Mouse (Mus musculus): Measurements from ENCODE around the gene Coro2a.
A peak's percentile ranks its signal among the peaks of the same experiment; 100 is the strongest.

The Coro2a gene

DNA sequence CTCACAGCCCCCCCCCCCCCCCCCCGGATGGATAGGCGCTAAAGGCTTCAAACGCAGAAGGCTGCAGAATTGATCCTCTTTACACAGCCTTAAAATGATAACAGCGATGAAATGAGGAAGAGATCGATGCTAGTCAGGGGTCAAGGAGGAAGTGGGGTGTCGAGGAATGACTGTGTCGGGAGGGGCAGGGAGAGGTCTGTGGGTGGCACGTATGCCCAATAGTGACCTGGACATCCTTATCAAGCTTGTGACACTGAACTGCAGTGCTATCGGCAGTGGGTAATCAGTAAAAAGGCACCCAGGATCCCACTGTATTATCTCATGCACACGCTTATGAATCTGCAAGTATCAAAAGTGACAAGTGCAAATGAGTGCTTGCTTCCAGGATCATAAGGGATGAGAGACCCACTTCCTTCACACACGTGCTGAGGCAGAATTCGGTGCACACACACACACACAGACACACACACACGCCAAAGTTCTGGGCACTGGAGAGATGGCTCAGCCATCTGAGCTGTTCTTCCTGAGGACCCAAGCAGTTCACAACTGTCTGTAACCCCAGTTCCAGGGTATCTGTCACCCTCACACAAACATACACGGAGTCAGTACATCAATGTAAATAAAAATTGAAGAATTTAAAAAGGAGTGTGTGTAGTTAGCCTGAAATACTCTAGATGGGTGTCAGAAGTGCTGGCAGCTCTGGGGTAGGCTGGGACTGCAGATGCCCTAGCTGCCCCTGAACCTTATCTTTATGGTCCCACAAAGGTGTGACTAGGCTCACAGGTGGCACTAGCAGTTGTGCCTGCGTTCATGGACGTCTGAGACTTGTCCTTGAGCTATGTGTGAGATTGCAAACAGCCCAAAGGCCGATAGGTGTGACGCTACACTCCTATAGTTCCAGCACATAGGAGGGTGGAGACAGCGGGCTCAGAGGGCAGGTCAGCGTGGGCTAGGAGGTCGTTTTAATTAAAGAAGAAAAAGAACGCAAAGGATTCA is 43.0 kb downstream of the Coro2a start:
- DNase-seq (ENCODE audit: low spot score): no peak

DNA sequence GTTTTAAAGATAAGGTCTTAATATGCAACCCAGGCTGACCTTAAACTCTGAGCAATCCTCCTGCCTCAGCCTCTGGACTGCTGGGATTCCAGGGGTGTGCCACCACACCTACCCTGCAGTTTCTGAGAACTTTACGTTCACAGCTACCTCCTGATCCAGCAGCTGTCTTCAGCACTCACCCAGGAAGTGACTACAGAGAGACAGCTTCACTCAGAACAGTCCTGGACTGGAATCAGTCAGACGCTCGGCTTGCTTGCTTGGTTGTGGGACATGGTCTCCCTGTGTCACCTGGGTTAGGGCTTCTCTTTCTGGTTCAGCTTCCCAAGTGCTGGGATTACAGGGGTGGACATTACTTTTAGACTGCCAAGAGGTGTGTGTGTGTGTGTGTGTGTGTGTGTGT is 45.1 kb downstream of the Coro2a start:
- no peak for DNase-seq (ENCODE audit: low spot score)

DNA sequence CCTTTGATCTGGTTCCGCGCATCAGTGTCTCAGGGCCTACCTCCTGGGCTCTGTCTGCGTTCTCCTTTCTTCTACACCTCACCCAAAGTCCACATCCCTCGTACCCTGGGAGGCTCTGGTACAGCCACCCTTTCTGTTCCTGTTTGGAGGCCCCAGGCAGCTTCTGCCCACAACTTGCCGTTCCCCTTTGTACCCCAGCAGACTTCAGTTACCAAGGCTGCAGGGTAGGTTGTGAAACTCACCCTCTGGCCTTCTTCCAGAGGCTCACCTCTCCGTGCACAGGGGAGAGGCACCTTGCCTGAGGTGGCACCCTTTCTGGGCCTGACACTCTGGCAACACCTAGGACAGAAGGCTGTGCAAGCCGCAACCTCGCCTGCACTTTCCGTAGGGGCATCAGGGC is 46.2 kb downstream of the Coro2a start:
- no peak for DNase-seq (ENCODE audit: low spot score)

DNA sequence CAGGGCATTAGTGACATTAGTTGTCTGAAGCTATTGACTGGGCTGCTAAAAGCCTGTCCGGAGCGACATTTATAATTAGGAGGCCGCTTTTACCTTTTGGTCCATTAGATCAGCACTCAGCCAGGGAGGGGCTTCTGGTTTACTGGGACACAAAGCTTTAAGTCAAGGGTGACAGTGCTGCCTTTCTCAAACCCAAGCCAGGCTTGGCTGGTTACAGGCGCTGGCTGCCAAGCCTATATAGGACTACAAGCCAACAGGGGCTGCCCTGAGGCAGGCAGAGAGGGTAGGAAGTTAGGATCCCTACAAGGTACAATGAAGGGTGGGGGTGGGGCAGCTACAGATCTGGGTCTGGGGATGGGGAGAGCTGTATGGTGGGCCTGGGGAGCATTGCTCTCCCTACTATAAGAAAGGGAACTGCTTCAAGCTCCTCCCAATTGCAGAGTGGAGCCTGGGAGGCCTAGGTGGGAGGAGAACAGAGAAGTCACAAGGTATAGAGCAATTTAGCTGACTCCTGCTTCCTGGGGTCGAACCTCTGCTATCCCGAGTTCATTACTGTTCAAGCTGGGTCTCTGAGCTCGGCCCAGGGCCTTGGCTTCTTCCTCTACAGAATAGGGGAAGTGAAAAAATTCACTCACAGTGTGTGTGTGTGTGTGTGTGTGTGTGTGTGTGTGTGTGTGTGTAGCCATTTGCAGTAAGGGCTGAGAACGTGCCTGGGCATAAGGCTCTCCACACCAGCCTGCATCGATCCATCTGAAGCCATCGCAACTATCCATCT is 47.5 kb downstream of the Coro2a start:
- DNase-seq (ENCODE audit: low spot score): peak; percentile 40

DNA sequence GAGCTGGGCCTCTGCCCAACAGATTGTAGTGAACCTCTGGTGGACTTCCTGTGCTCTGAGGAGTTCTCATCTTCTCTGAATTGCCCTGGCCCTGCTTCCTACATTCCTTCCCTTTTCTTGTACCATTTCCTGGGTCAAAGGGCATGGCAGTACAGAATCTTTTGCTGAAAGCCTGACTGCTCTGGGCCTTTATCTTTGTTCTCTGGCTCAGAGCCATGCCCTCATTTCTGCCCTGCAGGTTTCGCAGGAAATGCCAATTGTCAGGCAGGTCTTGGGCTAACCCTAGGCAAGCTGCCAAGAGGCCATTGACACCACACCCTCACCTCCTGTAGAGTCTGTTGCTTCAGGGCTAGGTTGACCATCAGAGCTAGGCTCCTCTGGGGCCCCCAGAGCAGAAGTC is 48.1 kb downstream of the Coro2a start:
- DNase-seq (ENCODE audit: low spot score): no peak

DNA sequence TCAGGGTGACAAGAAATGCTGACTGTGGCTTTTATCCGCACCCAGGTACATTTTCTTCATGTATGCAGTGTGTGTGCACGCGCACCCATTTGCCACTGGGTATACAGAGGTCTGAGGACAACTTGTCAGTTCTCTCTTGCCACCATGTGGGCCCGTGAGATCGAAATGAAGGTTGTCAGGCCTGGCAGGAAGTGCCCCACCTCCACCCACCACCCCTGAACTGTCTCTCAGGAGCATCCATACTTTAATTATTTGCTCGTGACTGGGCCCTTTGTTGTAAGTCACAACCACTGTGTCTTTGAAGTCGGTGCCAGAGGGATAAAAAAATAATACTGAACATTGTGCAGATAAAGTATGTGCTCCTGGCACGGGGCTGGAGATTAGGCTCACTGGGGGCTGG is 51.6 kb downstream of the Coro2a start:
- DNase-seq (ENCODE audit: low spot score): no peak

DNA sequence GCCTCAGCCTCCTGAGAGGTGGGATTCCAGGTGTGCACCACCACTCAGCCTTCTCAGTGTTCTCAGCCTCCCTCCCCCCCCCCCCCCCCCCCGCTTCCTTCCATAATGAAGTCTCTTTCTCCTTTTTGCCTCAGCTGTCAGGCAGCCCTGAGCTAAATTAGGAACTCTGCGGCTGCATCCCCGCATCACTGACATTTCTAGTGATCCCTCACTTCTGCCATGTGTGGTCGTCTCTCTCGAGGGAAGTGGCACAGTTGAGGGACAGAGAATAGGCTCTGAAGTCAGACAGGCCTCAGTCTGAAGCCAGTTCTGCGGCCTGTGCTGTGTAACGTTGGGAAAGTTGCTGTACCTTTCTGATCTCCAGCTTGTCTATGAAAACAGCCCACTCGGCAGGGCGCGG is 52.0 kb downstream of the Coro2a start:
- no peak for DNase-seq (ENCODE audit: low spot score)

DNA sequence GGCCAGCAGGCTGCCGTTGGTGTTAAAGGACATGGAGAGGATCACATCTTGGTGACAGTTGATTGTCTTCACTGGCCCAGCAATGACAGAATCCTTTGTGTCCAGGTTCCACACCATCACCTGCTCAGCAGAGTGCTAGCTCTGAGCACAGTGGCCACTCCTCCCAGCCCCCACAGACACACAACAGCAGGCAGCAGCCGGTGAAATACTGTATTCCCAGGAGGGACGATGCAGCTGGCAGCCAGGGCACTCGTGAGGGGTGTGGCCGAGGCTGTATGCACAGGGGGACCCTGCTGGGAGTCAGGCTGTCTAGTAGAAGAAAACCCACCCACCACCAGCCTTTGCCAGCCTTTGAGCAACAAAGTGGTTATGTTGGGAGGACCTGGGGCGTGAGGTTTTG is 55.3 kb downstream of the Coro2a start:
- DNase-seq (ENCODE audit: low spot score): no peak

DNA sequence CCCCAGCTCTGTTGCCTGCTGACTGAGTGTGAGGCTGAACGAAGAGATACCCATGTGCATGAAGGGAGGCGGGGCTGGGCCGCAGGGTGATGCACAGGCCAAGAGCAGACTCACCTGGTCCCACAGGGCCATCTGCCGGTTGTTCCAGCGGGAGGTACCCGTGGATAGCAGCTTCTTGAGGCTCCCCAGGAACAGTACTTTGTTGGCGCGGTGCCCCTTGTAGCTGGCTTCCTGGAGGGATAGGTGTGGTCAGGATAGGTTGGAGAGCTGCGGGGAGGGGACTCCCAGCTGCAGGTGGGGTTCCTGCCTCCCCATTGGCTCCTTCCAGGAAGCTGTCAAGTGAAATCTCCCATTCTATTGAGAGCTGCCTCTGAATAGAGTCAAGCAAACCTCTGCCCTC is 56.5 kb downstream of the Coro2a start:
- DNase-seq (ENCODE audit: low spot score): no peak

DNA sequence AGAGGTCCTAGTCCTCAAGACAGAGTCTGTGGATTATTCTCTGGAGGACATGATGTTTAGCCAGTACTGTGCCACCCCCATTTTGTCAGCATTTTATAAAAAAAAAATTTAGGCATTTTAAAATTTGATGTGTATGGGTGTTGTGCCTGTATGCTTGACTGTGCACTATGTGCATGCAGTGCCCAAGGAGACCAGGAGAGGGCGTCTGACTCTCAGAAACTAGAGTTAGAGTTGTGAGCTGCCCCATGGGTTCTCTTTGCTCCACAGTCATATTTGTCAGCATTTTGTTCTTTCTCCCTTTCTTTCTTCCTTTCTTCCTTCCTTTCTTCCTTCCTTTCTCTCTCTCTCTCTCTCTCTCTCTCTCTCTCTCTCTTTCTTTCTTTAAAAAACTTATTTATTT is 57.7 kb downstream of the Coro2a start:
- no peak for DNase-seq (ENCODE audit: low spot score)

DNA sequence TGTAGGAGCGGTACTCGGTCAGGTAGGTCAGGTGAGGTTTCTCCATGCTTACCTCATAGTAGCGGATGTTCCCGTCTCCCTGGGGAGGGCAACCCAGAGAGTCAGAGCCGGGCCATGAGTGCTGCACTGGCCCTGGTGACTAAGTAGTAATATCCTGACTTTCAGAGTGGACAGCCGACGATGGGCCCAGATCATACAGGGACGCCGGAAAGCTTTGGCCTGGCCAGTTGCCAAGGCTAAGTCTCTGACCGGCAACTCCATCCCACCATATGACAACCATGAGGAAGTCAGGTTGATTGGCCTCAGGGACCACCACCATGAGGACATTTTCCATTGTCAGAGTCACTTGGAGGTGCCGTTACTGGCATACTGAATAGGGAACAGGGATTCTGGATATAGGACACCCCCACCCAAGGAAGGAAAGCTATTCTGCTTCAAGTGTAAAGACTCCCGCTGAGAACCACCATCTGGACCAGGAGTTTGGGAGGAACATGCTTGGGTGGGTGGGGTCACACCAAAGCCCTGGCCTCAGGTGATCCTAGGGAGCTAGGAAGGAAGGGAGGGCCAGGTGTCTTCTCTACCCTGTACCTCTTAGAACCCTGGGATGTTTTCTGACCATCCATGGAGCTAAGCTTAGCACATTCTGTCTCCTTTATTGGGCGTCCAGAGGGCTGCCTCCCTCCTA is 58.5 kb downstream of the Coro2a start:
- DNase-seq (ENCODE audit: low spot score): no peak

DNA sequence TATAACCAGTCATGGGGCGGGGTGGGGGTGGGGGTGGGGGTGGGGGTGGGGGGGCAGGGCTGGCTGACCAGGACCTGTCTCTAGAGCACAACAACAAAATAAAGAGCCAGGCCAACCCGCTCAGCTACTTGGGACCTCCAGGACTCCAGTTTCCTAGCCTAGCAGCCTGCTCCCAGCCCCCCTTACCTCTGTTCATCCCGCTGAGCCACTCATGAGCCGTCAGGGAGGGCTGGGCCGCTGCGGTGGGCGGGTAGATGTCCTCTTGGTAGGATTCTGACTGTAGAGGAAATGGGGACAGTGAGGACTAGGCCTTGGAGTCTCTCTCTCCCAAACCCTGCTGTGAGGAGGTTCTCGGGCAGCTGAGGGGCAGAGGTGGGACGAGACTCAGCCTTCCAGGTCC is 60.3 kb downstream of the Coro2a start:
- DNase-seq (ENCODE audit: low spot score): no peak

DNA sequence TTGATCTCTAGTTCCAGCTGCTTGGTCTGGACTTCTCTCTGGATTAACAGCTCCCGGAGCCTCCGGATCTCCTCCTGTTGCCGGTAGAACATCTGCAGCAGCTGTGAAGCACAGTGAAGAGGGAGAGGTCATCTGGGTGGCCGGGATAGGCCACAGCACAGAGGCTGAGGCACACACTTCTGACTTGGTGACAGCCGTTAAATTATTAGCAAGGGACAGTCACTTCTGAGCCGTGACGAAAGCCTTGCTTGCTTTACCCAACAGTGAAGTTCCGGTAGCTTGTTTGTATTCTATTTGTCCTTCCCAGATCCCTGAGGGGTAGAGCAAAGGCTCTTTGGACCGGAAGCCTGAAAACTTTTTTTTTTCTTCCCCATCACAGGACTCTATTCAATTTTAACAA is 62.8 kb downstream of the Coro2a start:
- no peak for DNase-seq (ENCODE audit: low spot score)

DNA sequence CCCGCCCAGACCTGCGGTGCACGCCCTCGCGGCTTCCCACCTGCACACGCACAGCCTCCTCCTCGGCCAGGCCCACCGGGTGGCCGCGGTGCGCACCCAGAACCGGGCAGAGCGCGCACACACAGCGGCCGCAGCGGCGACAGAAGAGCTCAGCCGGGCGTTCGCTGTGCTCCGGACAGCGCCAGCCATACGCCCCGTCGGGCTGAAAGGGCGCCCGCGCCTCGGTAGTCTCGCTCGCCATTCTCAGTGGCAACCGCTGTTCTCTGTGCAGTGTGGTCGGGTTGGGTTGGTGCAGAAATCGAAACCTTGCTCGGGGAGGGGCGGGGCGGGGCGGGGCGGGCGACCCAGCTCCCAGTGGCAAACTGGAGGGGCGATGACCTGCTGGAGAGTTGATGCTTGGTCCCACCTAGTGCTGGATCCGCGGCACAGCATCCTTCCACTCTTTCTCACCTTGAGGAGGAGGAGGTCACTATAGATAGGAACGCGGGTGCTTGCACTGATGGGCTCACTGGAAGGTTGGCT is 66.1 kb downstream of the Coro2a start, which contains the start of gene Trim14:
Gene Trim14, minus strand, starts transcription at position 302 of the 522 bp plus-strand sequence.
- DNase-seq (ENCODE audit: low spot score): no peak

DNA sequence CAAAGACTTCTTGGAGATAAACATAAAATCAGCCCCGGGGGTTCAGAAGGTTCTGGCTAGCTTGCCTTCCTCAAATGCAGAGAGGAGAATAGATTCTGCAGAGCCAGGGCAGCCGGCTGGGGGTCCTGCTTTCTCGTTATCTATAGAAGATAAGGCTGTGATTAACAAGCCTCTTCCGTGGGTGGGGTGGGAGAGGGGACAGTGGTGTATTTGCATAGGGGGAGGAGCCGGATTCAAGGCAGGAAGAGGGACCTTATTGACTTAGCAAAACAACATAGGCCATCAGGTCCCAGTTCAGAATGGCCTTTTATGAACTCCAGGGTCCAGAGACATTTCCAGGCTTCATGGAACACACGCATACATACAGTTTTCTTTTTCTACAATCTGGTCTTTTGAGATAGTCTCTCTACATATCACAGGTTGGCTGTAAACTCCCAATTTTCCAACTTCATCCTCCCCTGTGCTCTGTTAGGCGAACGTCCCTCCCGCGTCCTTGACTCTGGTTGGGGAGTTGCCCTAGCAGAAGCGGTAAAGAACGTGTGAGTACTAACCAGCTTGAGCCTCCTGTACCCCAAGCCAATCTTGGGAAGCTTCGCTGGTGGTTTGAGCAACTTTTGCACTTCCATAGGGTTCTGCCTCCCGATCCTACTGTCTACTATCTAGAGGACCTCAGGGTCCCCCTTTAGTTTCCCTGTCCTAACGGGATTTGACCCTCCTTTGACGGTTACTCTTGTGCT is 66.7 kb downstream of the Coro2a start:
- DNase-seq (ENCODE audit: low spot score): no peak

DNA sequence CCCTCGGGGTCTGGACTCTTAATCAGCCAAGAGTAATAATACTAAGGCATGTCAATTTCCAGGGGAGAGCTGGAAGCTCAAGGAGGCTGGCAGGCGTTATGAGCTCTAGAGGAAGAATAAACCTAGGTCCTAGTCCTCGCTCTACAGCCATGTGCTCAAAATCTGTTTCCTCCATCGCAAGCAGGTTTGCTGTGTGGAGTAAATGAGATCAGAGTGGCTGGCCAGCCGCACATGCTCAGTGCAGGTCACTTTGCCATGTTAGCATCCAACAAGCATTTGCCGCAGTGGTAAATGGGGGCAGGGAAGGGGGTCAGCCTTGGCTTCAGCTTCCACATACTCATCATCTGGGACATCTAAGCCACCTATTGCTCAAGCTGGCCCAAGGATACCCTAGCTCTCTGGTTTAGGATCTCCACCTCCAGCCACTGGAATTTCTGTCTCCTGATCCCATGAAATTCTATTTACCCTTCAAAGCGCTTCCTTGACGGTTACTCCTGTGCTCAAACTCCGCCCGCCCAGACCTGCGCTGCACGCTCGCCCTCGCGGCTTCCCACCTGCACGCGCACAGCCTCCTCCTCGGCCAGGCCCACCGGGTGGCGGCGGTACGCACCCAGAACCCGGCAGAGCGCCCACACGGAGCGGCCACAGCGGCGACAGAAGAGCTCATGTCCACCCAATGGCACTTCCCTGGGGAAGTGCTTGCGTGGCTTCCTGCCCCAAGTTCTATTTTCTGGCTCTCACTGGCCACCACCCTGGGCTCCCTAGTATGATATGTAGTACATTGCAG is 67.9 kb downstream of the Coro2a start:
- no peak for DNase-seq (ENCODE audit: low spot score)

DNA sequence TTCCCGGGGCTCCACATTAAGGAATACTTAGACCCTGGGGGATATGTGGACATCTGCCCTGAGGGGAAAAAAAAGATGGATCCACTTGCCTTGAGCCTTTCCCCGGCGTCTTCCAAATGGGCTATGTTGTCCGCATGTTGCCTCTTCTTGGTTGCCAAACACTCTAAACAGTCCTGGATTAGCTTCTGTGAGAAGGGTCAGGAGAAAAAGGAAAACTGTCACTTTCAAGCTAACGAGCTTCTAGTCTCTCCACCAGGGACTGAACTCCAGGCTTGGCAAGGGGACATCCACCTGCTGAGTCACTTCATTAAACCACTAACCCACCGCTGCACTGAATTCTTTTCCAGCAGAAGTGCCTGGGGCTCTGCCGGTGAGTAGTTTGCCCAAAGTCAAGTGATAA is 69.1 kb downstream of the Coro2a start:
- no peak for DNase-seq (ENCODE audit: low spot score)

DNA sequence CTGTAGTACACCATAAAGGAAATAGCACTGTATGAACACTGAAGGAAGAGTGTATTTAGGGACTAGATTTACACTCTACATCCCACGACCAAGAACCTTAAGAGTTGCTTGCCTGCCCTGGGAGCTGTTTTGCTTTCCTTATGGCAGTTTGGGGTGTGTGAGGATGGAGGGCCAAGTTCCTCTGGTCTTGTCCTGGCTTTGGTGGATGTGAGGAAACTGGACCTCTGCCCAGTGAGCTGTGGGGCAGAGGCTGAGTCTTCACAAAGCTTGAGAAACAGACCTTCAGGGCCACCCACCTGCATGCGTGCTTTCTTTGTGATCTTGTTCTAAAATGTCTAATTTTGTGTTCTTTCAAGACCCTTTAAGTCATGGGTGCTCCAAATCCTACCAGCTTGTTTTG is 69.5 kb downstream of the Coro2a start:
- DNase-seq (ENCODE audit: low spot score): no peak

DNA sequence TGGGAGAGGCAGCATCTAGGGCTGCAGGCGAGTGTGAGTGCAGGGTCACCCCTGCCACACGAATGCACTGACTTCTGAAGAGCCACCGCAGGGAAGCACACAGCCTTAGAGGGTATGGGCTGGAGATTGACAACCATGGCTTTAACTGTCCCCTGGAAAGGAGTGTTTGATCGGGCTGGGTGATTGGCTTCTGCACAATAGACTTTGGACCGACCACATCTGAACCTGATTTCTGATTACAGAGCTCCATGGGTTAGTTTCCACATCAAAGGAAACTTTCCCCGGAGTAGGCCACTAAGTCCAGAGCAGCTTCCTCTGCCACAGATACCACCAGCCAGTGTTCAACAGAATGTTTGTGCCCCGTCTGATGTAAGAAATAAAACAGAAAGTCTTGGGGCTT is 72.3 kb downstream of the Coro2a start:
- no peak for DNase-seq (ENCODE audit: low spot score)

DNA sequence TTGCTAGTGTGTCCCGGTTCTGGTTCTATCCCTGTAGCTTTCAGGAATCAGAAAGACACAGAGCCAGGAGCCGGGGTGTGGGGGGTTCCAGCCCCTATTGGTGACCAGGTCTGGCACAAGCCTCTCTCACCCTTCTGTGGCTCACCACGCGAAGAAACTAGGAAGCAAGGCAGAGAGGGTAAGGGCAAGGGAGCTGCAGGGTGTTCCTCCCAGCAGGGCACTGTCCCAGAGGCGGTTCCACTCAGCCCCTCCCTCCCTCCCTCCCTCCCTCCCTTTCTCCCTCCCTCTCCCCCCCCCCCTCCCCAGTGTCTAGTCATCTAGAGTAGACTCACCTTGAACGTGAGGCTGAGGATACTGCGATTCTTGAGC is 74.5 kb downstream of the Coro2a start:
- DNase-seq (ENCODE audit: low spot score): no peak
